Mouse (Mus musculus) midbrain, embryonic 11.5 days (tissue): ENCODE measurements around the gene Parp11. TPM values are rescaled to one million over a fixed set of nuclear protein-coding genes. Genes with fewer than 3 reads are reported as not detected.

Experiments used
- ATAC-seq: fragments of 200-750 bp; cut with Nextera tagmentation; 2 replicates; pipeline ENCODE4 v1.8.0; 2017; ENCODE audit warnings: moderate TSS enrichment, moderate library complexity; ENCODE audit not compliant: low FRiP score
- DNase-seq: peaks from one replicate; pipeline ENCODE4 v3.0.0; 2015; ENCODE audit warnings: low spot score; ENCODE audit errors: missing footprints
- H3K27ac ChIP-seq: fragments of 300-500 bp; sonication (generic); 2 replicates; pipeline ENCODE4 v1.5.1; 2014; ENCODE audit warnings: low read depth, low read length
- H3K27me3 ChIP-seq: fragments of 300-500 bp; sonication (generic); 2 replicates; pipeline ENCODE4 v1.6.1; 2014; ENCODE audit warnings: mild to moderate bottlenecking, low read length, moderate library complexity, mixed read lengths; ENCODE audit not compliant: control insufficient read depth, insufficient read depth
- H3K36me3 ChIP-seq: fragments of 300-500 bp; sonication (generic); 2 replicates; pipeline ENCODE4 v1.6.1; 2014; ENCODE audit warnings: mild to moderate bottlenecking, low read length, moderate library complexity, mixed read lengths; ENCODE audit not compliant: control insufficient read depth, insufficient read depth
- H3K4me1 ChIP-seq: fragments of 300-500 bp; sonication (generic); 2 replicates; pipeline ENCODE4 v1.6.1; 2014; ENCODE audit warnings: low read length; ENCODE audit not compliant: control insufficient read depth, insufficient read depth
- H3K4me2 ChIP-seq: fragments of 300-500 bp; sonication (generic); 2 replicates; pipeline ENCODE4 v1.6.1; 2014; ENCODE audit warnings: mild to moderate bottlenecking, moderate library complexity
- H3K4me3 ChIP-seq: fragments of 300-500 bp; sonication (generic); 2 replicates; pipeline ENCODE4 v1.5.1; 2014; ENCODE audit warnings: low read depth, low read length
- H3K9ac ChIP-seq: fragments of 300-500 bp; sonication (generic); 2 replicates; pipeline ENCODE4 v1.6.1; 2014; ENCODE audit warnings: low read length
- H3K9me3 ChIP-seq: fragments of 300-500 bp; sonication (generic); 2 replicates; pipeline ENCODE4 v1.6.1; 2016; ENCODE audit warnings: low read length; ENCODE audit not compliant: control insufficient read depth
- WGBS: fragments of 180-500 bp; shearing (Covaris S2); extraction: QIAGEN DNeasy Blood & Tissue Kit; methylation state at CpG from one replicate; pipeline ENCODE4 v1.1.7; 2014; 5-methylcytosine and 5-hydroxymethylcytosine counted together
- polyA plus RNA-seq: library from polyadenylated mRNA; unstranded; fragments of >200 nt; fragmentation: Nextera tagmentation; extraction: Ambion mirVana; gene quantifications from 2 replicates; pipeline ENCODE4 v1.2.1, GENCODE M21; 2014

Gene Parp11
- polyA plus RNA-seq, 1 experiment from 2014 or later, result 64.9 TPM

GRCm38 (mm10) chr6:127472078-127472477, 25.4 kb downstream of the Parp11 start:
- H3K36me3 ChIP-seq, result no peaks in the 10 kb centered on the region; the same call in none of the 2 replicates
- H3K27me3 ChIP-seq, result no peaks in the 10 kb centered on the region
- WGBS, result 80% methylated on average over 4 of the region's 4 CpGs
- H3K9me3 ChIP-seq, result no peaks in the 10 kb centered on the region
- no peak for ATAC-seq
- H3K27ac ChIP-seq, result no peak overlapping the region
- no peaks in the 10 kb centered on the region for H3K4me1 ChIP-seq
- H3K4me3 ChIP-seq, result no peak overlapping the region
- H3K4me2 ChIP-seq, result no peak overlapping the region
- no peak overlapping the region for H3K9ac ChIP-seq
- DNase-seq, result no peak

- no peak for DNase-seq
- 94% methylated on average over 8 of the region's 8 CpGs for WGBS
Observed at GRCm38 (mm10) chr6:127473961-127474360, 27.3 kb downstream of the Parp11 start.

GRCm38 (mm10) chr6:127475231-127475630, 28.6 kb downstream of the Parp11 start:
- DNase-seq (no peak), ATAC-seq (no peak)
- Histone ChIP-seq H3K27ac (no peak overlapping the region), H3K9me3 (no peaks in the 10 kb centered on the region), H3K27me3 (no peaks in the 10 kb centered on the region), H3K4me1 (no peaks in the 10 kb centered on the region), H3K4me3 (no peak overlapping the region), H3K36me3 (peaks cover 8% of the 10 kb centered on the region), H3K4me2 (no peak overlapping the region), H3K9ac (no peak overlapping the region)
- 42% methylated on average over 3 of the region's 3 CpGs for WGBS

More at GRCm38 (mm10) chr6:127473961-127474360, 27.3 kb downstream of the Parp11 start:
- Histone ChIP-seq H3K27ac (no peak overlapping the region), H3K4me1 (no peaks in the 10 kb centered on the region), H3K9me3 (no peaks in the 10 kb centered on the region), H3K9ac (no peak overlapping the region), H3K27me3 (no peaks in the 10 kb centered on the region), H3K36me3 (peaks cover 4% of the 10 kb centered on the region), H3K4me3 (no peak overlapping the region), H3K4me2 (no peak overlapping the region)
- no peak for ATAC-seq

GRCm38 (mm10) chr6:127491046-127491445, 44.4 kb downstream of the Parp11 start:
- no peak for DNase-seq
- Histone ChIP-seq H3K4me1 (0 out of 2 replicates have a peak, but pooled peaks cover 4% of the 10 kb centered on the region), H3K4me3 (no peak overlapping the region), H3K4me2 (no peak overlapping the region), H3K27me3 (no peaks in the 10 kb centered on the region), H3K9me3 (no peaks in the 10 kb centered on the region), H3K27ac (no peak overlapping the region), H3K36me3 (peaks cover 5% of the 10 kb centered on the region; the same call in 1 of the 2 replicates), H3K9ac (no peak overlapping the region)
- WGBS, result 83% methylated on average over 6 of the region's 6 CpGs
- no peak for ATAC-seq

GRCm38 (mm10) chr6:127492561-127492960, 45.9 kb downstream of the Parp11 start:
- Histone ChIP-seq H3K27me3 (no peaks in the 10 kb centered on the region), H3K4me1 (0 out of 2 replicates have a peak, but pooled peaks cover 4% of the 10 kb centered on the region), H3K9me3 (no peaks in the 10 kb centered on the region), H3K4me3 (no peak overlapping the region), H3K36me3 (peaks cover 5% of the 10 kb centered on the region; the same call in 1 of the 2 replicates), H3K9ac (no peak overlapping the region), H3K27ac (no peak overlapping the region), H3K4me2 (no peak overlapping the region)
- no peak for ATAC-seq
- no peak for DNase-seq
- 73% methylated on average over 4 of the region's 4 CpGs for WGBS

GRCm38 (mm10) chr6:127493750-127494149, 47.1 kb downstream of the Parp11 start:
- Histone ChIP-seq H3K4me1 (0 out of 2 replicates have a peak, but pooled peaks cover 4% of the 10 kb centered on the region), H3K9me3 (no peaks in the 10 kb centered on the region), H3K27me3 (no peaks in the 10 kb centered on the region), H3K4me3 (no peak overlapping the region), H3K9ac (no peak overlapping the region), H3K27ac (no peak overlapping the region), H3K36me3 (peaks cover 5% of the 10 kb centered on the region; the same call in 1 of the 2 replicates), H3K4me2 (no peak overlapping the region)
- ATAC-seq (no peak), DNase-seq (no peak)
- WGBS, result 80% methylated on average over 13 of the region's 13 CpGs

GRCm38 (mm10) chr6:127494357-127494756, 47.7 kb downstream of the Parp11 start:
- Histone ChIP-seq H3K4me1 (0 out of 2 replicates have a peak, but pooled peaks cover 4% of the 10 kb centered on the region), H3K9me3 (no peaks in the 10 kb centered on the region), H3K27me3 (no peaks in the 10 kb centered on the region), H3K4me3 (no peak overlapping the region), H3K36me3 (peaks cover 5% of the 10 kb centered on the region; the same call in 1 of the 2 replicates), H3K27ac (no peak overlapping the region), H3K9ac (no peak overlapping the region), H3K4me2 (no peak overlapping the region)
- DNase-seq (no peak), ATAC-seq (no peak)
- WGBS, result 89% methylated on average over 9 of the region's 9 CpGs

- H3K9ac ChIP-seq, result no peak overlapping the region
- 0 out of 2 replicates have a peak, but pooled peaks cover 4% of the 10 kb centered on the region for H3K4me1 ChIP-seq
- no peaks in the 10 kb centered on the region for H3K27me3 ChIP-seq
- WGBS, result 83% methylated on average over 2 of the region's 2 CpGs
- H3K4me3 ChIP-seq, result no peak overlapping the region
- H3K36me3 ChIP-seq, result peaks cover 3% of the 10 kb centered on the region; the same call in 1 of the 2 replicates
- no peak for DNase-seq
- no peak for ATAC-seq
- H3K9me3 ChIP-seq, result no peaks in the 10 kb centered on the region
- H3K27ac ChIP-seq, result no peak overlapping the region
- H3K4me2 ChIP-seq, result no peak overlapping the region
Observed at GRCm38 (mm10) chr6:127495251-127495650, 48.6 kb downstream of the Parp11 start.

GRCm38 (mm10) chr6:127495876-127496275, 49.2 kb downstream of the Parp11 start:
- no peaks in the 10 kb centered on the region for H3K27me3 ChIP-seq
- H3K27ac ChIP-seq, result no peak overlapping the region
- no peaks in the 10 kb centered on the region for H3K9me3 ChIP-seq
- no peak overlapping the region for H3K9ac ChIP-seq
- no peak overlapping the region for H3K4me3 ChIP-seq
- DNase-seq (no peak), ATAC-seq (no peak)
- H3K4me1 ChIP-seq, result 0 out of 2 replicates have a peak, but pooled peaks cover 4% of the 10 kb centered on the region
- H3K36me3 ChIP-seq, result peaks cover 2% of the 10 kb centered on the region; the same call in 1 of the 2 replicates
- WGBS, result 14% methylated on average over 6 of the region's 6 CpGs
- no peak overlapping the region for H3K4me2 ChIP-seq
